Mouse (Mus musculus) liver, embryonic 16.5 days (tissue): ENCODE measurements around the gene Notch1. TPM values are rescaled to one million over a fixed set of nuclear protein-coding genes. Genes with fewer than 3 reads are reported as not detected.

Source experiments
- ATAC-seq: fragments of 200-750 bp; cut with Nextera tagmentation; 2 replicates; pipeline ENCODE4 v1.8.0; 2017; ENCODE audit warnings: low read depth, mild to moderate bottlenecking, moderate number of reproducible peaks, moderate library complexity
- H3K27ac ChIP-seq: fragments of 300-500 bp; sonication (generic); 2 replicates; pipeline ENCODE4 v1.5.1; 2014; ENCODE audit warnings: mild to moderate bottlenecking, low read length
- H3K27me3 ChIP-seq: fragments of 300-500 bp; sonication (generic); 2 replicates; pipeline ENCODE4 v1.6.1; 2014; ENCODE audit warnings: low read depth, low read length, mixed read lengths; ENCODE audit not compliant: control insufficient read depth, insufficient read depth
- H3K36me3 ChIP-seq: fragments of 300-500 bp; sonication (generic); 2 replicates; pipeline ENCODE4 v1.6.1; 2014; ENCODE audit warnings: mild to moderate bottlenecking; ENCODE audit not compliant: control insufficient read depth, insufficient read depth
- H3K4me1 ChIP-seq: fragments of 300-500 bp; sonication (generic); 2 replicates; pipeline ENCODE4 v1.6.1; 2014; ENCODE audit warnings: low read depth, low read length, mixed read lengths; ENCODE audit not compliant: control insufficient read depth
- H3K4me2 ChIP-seq: fragments of 300-500 bp; sonication (generic); 2 replicates; pipeline ENCODE4 v1.6.1; 2014; ENCODE audit warnings: low read depth, low read length, mixed read lengths
- H3K4me3 ChIP-seq: fragments of 300-500 bp; sonication (generic); 2 replicates; pipeline ENCODE4 v1.5.1; 2014; ENCODE audit warnings: low read depth, mild to moderate bottlenecking, low read length
- H3K9ac ChIP-seq: fragments of 300-500 bp; sonication (generic); 2 replicates; pipeline ENCODE4 v1.6.1; 2014; ENCODE audit warnings: low read depth, low read length
- H3K9me3 ChIP-seq: fragments of 300-500 bp; sonication (generic); replicated peaks from 2 replicates; pipeline ENCODE4 v1.6.1; 2016; ENCODE audit warnings: low read length; ENCODE audit not compliant: control insufficient read depth
- WGBS: fragments of 180-500 bp; shearing (Covaris S2); extraction: QIAGEN DNeasy Blood & Tissue Kit; methylation state at CpG from one replicate; pipeline ENCODE4 v1.1.7; 2014; ENCODE audit not compliant: insufficient replicate concordance; 5-methylcytosine and 5-hydroxymethylcytosine counted together
- polyA plus RNA-seq: library from polyadenylated mRNA; unstranded; fragments of >200 nt; fragmentation: Nextera tagmentation; extraction: Ambion mirVana; gene quantifications from 2 replicates; pipeline ENCODE4 v1.2.1, GENCODE M21; 2015

The Notch1 gene
- polyA plus RNA-seq, 1 experiment from 2014 or later = 2.8 TPM

DNA sequence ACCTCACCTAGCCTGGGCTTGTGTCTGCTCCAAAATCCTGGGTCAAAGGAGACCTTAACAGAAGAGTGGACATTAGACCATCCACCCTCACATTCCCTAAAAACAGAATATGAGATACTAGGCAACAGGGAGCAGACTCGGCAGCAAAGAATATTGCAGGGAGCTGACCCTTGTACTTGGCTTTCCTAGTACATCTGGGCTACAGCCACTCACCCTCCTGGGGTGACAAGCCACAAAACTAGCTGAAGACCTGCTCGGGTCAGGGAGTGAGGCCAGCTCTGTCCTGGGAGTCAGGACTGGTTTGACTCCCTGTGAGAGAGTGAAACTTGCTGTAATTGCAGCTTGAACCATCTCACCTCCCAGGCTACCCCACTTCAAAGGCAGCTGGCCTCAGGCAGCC is 23.1 kb upstream of the Notch1 start:
- no peak for ATAC-seq
- H3K27me3 ChIP-seq = no peaks in the 10 kb centered on the region
- H3K9me3 ChIP-seq = no peaks in the 10 kb centered on the region
- H3K9ac ChIP-seq = no peak overlapping the region
- H3K4me2 ChIP-seq = no peak overlapping the region
- 44% methylated on average over 2 of the region's 2 CpGs for WGBS
- H3K27ac ChIP-seq = no peak overlapping the region
- H3K4me3 ChIP-seq = no peak overlapping the region
- H3K36me3 ChIP-seq = no peaks in the 10 kb centered on the region
- H3K4me1 ChIP-seq = no peaks in the 10 kb centered on the region; the same call in 1 of the 2 replicates

DNA sequence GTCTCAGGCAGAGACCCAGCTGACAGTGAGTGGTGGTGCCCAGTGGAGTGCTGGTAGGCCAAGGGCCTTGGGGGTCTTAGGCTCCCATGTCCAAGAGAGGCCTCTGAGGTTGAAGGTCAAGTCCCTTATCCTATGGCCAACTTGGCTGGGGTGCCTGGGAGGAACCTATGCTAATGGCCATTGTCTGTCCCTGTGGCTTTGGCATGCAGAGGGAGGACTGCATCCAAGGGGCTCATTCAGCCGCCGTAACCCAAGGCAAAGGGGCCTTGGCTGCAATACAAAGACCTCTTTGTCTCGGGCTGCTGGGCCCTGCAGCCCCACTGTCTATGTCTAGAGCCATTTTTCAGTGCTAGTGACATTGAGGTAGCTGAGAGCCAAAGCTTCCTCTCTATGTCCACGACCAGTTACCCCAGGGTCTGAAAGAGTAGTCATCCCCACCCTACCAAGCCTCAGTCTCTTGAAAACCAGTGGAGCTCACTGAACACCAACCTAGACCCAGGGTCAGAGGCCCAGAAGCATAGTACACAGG is 19.1 kb upstream of the Notch1 start:
- no peak for ATAC-seq

DNA sequence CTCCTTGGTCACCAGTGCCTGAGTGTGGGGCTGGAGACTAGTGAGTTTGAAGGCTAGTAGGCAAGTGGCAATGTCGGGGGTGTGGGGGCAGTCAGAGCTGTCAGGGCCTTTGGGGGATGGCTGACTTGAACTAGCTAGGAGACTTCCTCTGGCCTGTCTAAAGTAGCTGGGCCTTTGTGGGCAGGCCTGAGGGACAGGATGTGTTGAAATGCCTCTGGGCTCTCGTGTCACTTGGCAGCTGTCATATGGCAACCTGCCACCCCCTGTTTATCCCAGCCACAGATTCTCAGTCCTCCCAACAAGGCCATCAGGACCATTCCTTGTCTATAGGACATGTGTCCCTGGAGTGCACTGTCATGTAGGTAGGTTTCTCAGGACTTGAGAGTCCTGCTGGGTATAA is 18.2 kb upstream of the Notch1 start:
- H3K27ac ChIP-seq = no peak overlapping the region
- no peaks in the 10 kb centered on the region for H3K9me3 ChIP-seq

More for the DNA sequence above, 19.1 kb upstream of the Notch1 start:
- no peak overlapping the region for H3K4me2 ChIP-seq
- no peaks in the 10 kb centered on the region for H3K36me3 ChIP-seq
- 59% methylated on average over 4 of the region's 4 CpGs for WGBS
- H3K27ac ChIP-seq = no peak overlapping the region
- no peaks in the 10 kb centered on the region for H3K9me3 ChIP-seq
- no peaks in the 10 kb centered on the region for H3K27me3 ChIP-seq
- H3K9ac ChIP-seq = no peak overlapping the region
- H3K4me1 ChIP-seq = no peaks in the 10 kb centered on the region; the same call in 1 of the 2 replicates
- no peak overlapping the region for H3K4me3 ChIP-seq

GRCm38 (mm10) chr2:26534161-26534560 is 17.7 kb upstream of the Notch1 start:
- no peak for ATAC-seq
- no peak overlapping the region for H3K9ac ChIP-seq
- no peak overlapping the region for H3K4me3 ChIP-seq
- H3K4me2 ChIP-seq = no peak overlapping the region
- no peaks in the 10 kb centered on the region for H3K27me3 ChIP-seq
- H3K36me3 ChIP-seq = no peaks in the 10 kb centered on the region
- 38% methylated on average over 3 of the region's 3 CpGs for WGBS
- H3K9me3 ChIP-seq = no peaks in the 10 kb centered on the region
- H3K27ac ChIP-seq = no peak overlapping the region
- no peaks in the 10 kb centered on the region; the same call in 1 of the 2 replicates for H3K4me1 ChIP-seq

More for the DNA sequence above, 18.2 kb upstream of the Notch1 start:
- Histone ChIP-seq H3K9ac (no peak overlapping the region), H3K4me1 (no peaks in the 10 kb centered on the region; the same call in 1 of the 2 replicates), H3K36me3 (no peaks in the 10 kb centered on the region), H3K4me2 (no peak overlapping the region), H3K4me3 (no peak overlapping the region), H3K27me3 (no peaks in the 10 kb centered on the region)
- peak; percentile 43; the same call in 1 of the 2 replicates for ATAC-seq
- WGBS = 20% methylated on average over 2 of the region's 2 CpGs

- H3K27me3 ChIP-seq = no peaks in the 10 kb centered on the region
- no peaks in the 10 kb centered on the region; the same call in 1 of the 2 replicates for H3K4me1 ChIP-seq
- no peaks in the 10 kb centered on the region for H3K36me3 ChIP-seq
- no peak for ATAC-seq
- no peaks in the 10 kb centered on the region for H3K9me3 ChIP-seq
- H3K4me2 ChIP-seq = no peak overlapping the region
- no peak overlapping the region for H3K4me3 ChIP-seq
- no peak overlapping the region for H3K9ac ChIP-seq
- no peak overlapping the region for H3K27ac ChIP-seq
- 44% methylated on average over 5 of the region's 5 CpGs for WGBS
Observed at GRCm38 (mm10) chr2:26533249-26533648, 16.8 kb upstream of the Notch1 start.

- H3K27ac ChIP-seq = no peak overlapping the region
- ATAC-seq = no peak
- no peak overlapping the region for H3K4me3 ChIP-seq
- H3K4me1 ChIP-seq = no peaks in the 10 kb centered on the region; the same call in 1 of the 2 replicates
- no peaks in the 10 kb centered on the region for H3K9me3 ChIP-seq
- no peaks in the 10 kb centered on the region for H3K27me3 ChIP-seq
- H3K9ac ChIP-seq = no peak overlapping the region
- 70% methylated on average over 6 of the region's 6 CpGs for WGBS
- no peak overlapping the region for H3K4me2 ChIP-seq
- no peaks in the 10 kb centered on the region for H3K36me3 ChIP-seq
Observed at GRCm38 (mm10) chr2:26531829-26532228, 15.4 kb upstream of the Notch1 start.

DNA sequence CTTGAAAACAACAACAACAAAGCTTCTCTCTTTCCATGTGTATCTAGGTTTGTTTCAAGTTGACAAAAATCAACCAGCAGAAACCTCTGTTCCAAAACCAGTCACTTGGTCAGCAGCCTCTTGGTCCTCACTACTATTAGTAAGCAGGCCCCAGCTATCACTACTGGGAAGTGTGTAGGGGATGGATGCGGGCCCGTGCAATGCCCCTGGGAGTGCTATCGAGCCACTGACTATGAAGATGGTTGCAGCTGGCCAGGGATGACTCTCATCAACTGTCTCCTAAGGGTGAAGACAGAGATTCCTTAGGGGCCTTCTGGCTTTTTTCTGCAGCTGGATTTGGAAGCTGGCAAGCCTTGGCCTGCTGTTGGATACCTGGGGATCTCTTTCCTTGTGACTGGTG is 13.4 kb upstream of the Notch1 start:
- Histone ChIP-seq H3K4me1 (peaks cover 3% of the 10 kb centered on the region), H3K9me3 (no peaks in the 10 kb centered on the region), H3K4me2 (no peak overlapping the region), H3K27ac (no peak overlapping the region), H3K4me3 (no peak overlapping the region), H3K9ac (no peak overlapping the region), H3K36me3 (no peaks in the 10 kb centered on the region), H3K27me3 (no peaks in the 10 kb centered on the region)
- no peak for ATAC-seq
- WGBS = 51% methylated on average over 3 of the region's 3 CpGs

GRCm38 (mm10) chr2:26529221-26529805 is 12.8 kb upstream of the Notch1 start:
- H3K27ac ChIP-seq = no peak overlapping the region
- no peak for ATAC-seq
- no peak overlapping the region for H3K4me2 ChIP-seq
- no peaks in the 10 kb centered on the region for H3K27me3 ChIP-seq
- peaks cover 3% of the 10 kb centered on the region for H3K4me1 ChIP-seq
- no peaks in the 10 kb centered on the region for H3K9me3 ChIP-seq
- WGBS = 21% methylated on average over 4 of the region's 4 CpGs
- no peak overlapping the region for H3K9ac ChIP-seq
- no peak overlapping the region for H3K4me3 ChIP-seq
- H3K36me3 ChIP-seq = no peaks in the 10 kb centered on the region

DNA sequence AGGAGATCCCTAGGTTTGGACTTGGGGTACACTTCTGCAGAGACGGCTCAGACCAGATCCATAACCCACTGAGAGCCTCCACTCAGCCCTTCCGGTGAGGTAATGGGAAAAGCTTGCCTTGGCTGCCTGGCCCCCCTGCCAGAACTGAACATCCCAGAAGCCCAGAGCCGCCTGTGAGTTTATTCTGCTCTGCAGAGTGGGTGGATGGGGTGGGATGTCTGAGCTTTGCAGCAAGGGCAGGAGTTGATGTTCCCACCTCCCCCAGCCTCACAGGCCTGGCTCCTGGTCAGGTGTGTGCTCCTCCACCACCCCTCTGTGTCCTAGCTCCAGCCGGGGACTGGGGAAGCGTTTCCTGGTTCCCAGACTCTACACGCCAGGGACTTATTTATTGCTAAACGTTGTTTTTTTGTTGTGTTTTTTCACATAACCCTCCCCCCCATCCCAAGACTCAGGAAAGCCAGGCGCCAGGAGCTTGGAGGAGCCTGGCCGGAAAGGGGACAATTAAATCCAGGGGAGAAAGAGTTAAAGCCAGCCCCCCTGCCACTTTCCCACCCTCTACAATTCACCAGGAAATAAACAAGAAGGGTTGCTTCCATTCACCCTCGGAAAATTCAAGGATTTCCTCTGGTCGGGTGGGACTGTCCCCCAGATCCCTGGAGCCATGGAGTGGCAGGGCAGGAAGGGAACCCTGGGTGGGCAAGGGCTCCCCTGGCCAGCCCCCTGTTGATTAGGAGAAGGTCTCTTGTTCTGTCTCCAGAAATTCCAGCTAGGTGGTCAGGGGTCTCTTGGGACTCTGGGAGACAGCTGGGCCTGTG is 10.2 kb upstream of the Notch1 start:
- H3K4me3 ChIP-seq = no peak overlapping the region
- no peak for ATAC-seq
- no peaks in the 10 kb centered on the region for H3K9me3 ChIP-seq
- no peak overlapping the region for H3K4me2 ChIP-seq
- H3K27ac ChIP-seq = peak overlapping the region; percentile 24; the same call in 1 of the 2 replicates
- H3K27me3 ChIP-seq = no peaks in the 10 kb centered on the region
- H3K9ac ChIP-seq = no peak overlapping the region
- peaks cover 3% of the 10 kb centered on the region for H3K4me1 ChIP-seq
- no peaks in the 10 kb centered on the region for H3K36me3 ChIP-seq
- WGBS = 57% methylated on average over 11 of the region's 11 CpGs
